Mouse (Mus musculus): ENCODE measurements around the gene Zfp809. TPM values are rescaled to one million over a fixed set of nuclear protein-coding genes. Genes with fewer than 3 reads are reported as not detected.

Zfp809 gene
- 4.5 and 4.6 TPM in 2 replicates for polyA plus RNA-seq (2012; rRNA removed)

GRCm38 (mm10) chr9:22225581-22226388, at the start of gene Zfp809:
Zfp809 (plus strand) TSS chr9:22225714.

GRCm38 (mm10) chr9:22188025-22188611, 37.4 kb upstream of the Zfp809 start, which contains the start of gene Zfp872:
Zfp872 (plus strand) TSS chr9:22188090.

GRCm38 (mm10) chr9:22259184-22260091, 33.9 kb downstream of the Zfp809 start, which contains the start of gene Zfp599:
Zfp599 (minus strand) TSS chr9:22259895.

Other genes starting within 250 kb of the Zfp809 start
- gene Rgl3, start 236.3 kb upstream of the Zfp809 start, polyA plus RNA-seq (2012; rRNA removed) = 0.31 and 0.53 TPM in 2 replicates
- gene Ccdc151, start 223.1 kb upstream of the Zfp809 start, polyA plus RNA-seq (2012; rRNA removed) = 0.02 TPM in 2 replicates
- 61.1 and 69.2 TPM in 2 replicates for gene Prkcsh, start 222.9 kb upstream of the Zfp809 start, polyA plus RNA-seq (2012; rRNA removed)
- gene Elavl3, start 173.7 kb upstream of the Zfp809 start, polyA plus RNA-seq (2012; rRNA removed) = under 0.01 and 0.01 TPM in 2 replicates
- gene Gm49318, start 154.5 kb upstream of the Zfp809 start, polyA plus RNA-seq (2012; rRNA removed) = not detected in 2 replicates
- 9.9 and 13.0 TPM in 2 replicates for gene Zfp653, start 154.3 kb upstream of the Zfp809 start, polyA plus RNA-seq (2012; rRNA removed)
- gene Ecsit, start 140.3 kb upstream of the Zfp809 start, polyA plus RNA-seq (2012; rRNA removed) = 14.9 and 15.9 TPM in 2 replicates
- 0.42 and 0.54 TPM in 2 replicates for gene Cnn1, start 126.5 kb upstream of the Zfp809 start, polyA plus RNA-seq (2012; rRNA removed)
- 51.8 and 57.2 TPM in 2 replicates for gene Elof1, start 108.5 kb upstream of the Zfp809 start, polyA plus RNA-seq (2012; rRNA removed)
- gene Acp5, start 90.0 kb upstream of the Zfp809 start, polyA plus RNA-seq (2012; rRNA removed) = 142 and 178 TPM in 2 replicates
- 27.8 and 33.3 TPM in 2 replicates for gene Pigyl, start 68.9 kb upstream of the Zfp809 start, polyA plus RNA-seq (2012; rRNA removed)
- gene Zfp872, start 37.6 kb upstream of the Zfp809 start, polyA plus RNA-seq (2012; rRNA removed) = 0.02 and 0.04 TPM in 2 replicates
- gene Zfp599, start 34.2 kb downstream of the Zfp809 start, polyA plus RNA-seq (2012; rRNA removed) = 0.53 and 0.61 TPM in 2 replicates
- gene Zfp810, start 81.9 kb downstream of the Zfp809 start, polyA plus RNA-seq (2012; rRNA removed) = 4.1 and 4.8 TPM in 2 replicates
- gene Anln, start 163.5 kb downstream of the Zfp809 start, polyA plus RNA-seq (2012; rRNA removed) = 9.3 and 11.3 TPM in 2 replicates
- gene 9530077C05Rik, start 185.8 kb downstream of the Zfp809 start, polyA plus RNA-seq (2012; rRNA removed) = 0.94 TPM in 2 replicates
- gene Gm17545, start 228.6 kb downstream of the Zfp809 start, polyA plus RNA-seq (2012; rRNA removed) = not detected in 2 replicates
- gene Rp9, start 244.0 kb downstream of the Zfp809 start, polyA plus RNA-seq (2012; rRNA removed) = 29.0 and 29.2 TPM in 2 replicates